Mouse (Mus musculus) CD4-positive, CD25-positive, alpha-beta regulatory T cell, adult 2 months (primary cell): ENCODE measurements around the gene Vav3.
A peak's percentile ranks its signal among the peaks of the same experiment; 100 is the strongest.

ENCODE experiments used
- DNase-seq: peaks from one replicate; pipeline ENCODE4 v3.0.0-alpha.2; 2012; ENCODE audit warnings: low read depth, low spot score

The Vav3 gene

GRCm38 (mm10) chr3:109499861-109500456 is 159.5 kb downstream of the Vav3 start:
- no peak for DNase-seq

DNA sequence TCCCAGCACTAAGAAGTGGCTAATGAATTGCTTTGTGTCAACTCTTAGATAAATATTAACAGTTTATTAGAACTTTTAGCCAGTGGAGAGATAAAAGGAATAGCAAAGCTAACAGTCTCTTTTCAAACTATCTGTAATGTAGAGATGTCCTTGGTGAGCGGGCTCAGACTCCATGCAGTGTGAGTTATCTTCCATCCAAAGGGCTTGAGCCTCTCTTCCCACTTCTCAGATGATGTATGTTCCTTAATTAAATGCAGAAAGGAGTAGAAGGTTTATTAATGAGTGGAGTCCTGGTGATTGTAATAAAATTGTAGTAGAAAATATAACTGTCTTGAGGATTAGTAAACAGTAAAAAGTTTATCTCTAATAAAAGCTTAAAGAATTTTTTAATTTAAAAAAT is 169.3 kb downstream of the Vav3 start:
- no peak for DNase-seq

DNA sequence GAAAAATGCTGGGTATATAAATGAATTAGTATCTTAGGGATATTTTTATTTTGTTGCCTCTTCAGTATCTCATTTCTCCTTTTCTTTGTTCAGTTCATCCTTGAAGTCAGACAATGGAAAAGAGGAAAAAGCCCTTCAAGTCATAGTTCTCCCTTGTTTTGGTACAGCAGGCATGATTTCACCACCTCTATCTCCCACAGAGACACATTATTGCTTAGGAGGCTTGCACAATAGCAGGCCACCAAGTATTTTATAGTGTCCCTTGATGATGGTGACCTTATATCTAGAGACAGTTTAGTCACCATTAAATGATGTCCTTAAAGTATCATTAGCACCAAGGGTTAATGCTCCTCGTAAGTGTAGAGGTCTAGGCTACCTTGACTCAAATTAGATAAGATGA is 171.4 kb downstream of the Vav3 start:
- DNase-seq = no peak

GRCm38 (mm10) chr3:109515479-109515878 is 175.0 kb downstream of the Vav3 start:
- DNase-seq = no peak

- DNase-seq = no peak
Observed at GRCm38 (mm10) chr3:109516372-109516771, 175.9 kb downstream of the Vav3 start.

DNA sequence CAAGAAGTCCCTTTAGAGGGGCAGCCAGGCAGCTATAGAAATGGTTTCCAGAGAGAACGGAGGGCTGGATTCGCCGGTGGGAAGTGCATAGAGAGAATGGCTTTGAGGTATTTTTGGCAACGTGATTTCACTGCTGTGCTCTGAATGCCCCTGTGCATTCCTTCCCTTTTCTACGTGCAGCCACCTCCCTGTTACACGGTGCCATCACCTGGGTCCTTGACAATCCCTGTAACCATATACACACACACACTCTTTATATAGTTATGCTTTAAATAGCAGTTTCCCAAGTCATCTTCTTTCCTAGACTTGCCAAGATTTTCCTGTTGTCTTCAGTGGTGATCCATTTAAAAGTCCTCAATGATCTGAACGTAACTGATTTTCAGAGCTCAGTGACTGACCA is 181.7 kb downstream of the Vav3 start:
- no peak for DNase-seq

DNA sequence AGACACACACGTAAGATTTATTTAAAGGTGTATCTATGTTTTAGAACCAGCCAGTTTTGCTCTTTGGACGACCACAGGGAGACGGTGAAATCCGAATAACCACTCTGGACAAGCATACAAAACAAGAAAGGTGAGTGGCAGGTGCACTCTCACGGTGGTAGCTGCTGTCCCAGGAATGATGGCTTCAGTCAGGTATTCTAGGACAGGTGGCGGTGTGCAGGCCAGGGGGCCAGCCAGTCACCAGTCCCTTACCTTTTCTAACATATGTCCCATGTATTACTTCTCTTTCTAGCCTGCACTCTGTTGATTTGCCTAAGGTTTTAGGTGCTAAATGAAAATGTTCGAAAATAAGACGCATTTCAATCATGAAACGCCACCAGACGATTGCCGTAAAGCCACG is 185.4 kb downstream of the Vav3 start:
- no peak for DNase-seq

- DNase-seq = peak; percentile 80
Observed at GRCm38 (mm10) chr3:109526246-109526645, 185.8 kb downstream of the Vav3 start.

DNA sequence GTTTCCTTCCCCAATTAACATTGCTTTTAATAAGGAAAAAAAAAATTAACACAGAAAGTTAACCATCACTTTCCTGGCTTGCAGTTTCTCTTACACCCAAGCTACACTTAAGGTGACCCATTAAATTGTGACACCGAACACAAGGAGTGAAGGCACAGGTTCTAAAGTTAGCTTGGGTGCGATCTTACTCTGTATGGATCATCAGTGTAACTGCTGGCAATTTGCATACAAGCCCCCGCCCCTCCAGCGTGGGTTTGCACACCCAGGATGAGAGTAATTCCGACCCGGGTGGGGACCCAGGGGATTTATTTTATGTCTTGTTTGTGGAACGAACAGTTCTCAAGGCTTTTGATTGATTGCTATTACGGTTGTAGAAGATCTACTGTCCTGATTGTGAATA is 186.2 kb downstream of the Vav3 start:
- no peak for DNase-seq

GRCm38 (mm10) chr3:109528688-109529087 is 188.2 kb downstream of the Vav3 start:
- DNase-seq = no peak

DNA sequence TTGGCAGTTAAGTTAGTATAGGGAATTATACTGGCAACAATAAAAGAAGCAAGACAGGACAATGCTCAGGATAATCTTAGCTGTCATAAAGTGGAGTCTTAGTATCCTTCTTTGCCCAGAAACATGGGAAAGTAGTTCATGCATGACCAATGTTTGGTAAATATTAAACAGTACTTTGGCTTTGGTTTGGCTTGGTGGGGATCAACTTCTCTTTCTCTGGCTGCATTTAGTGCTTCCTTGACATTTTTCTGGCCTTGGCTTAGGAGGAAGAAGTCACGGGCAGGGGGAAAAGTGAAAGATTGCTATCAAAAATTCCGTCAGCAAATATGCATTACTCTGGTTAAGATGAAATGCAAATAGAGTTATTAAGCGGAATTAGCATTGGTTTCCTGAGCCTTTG is 197.2 kb downstream of the Vav3 start:
- DNase-seq = no peak

GRCm38 (mm10) chr3:109540009-109540408 is 199.6 kb downstream of the Vav3 start:
- DNase-seq = no peak

- no peak for DNase-seq
Observed at GRCm38 (mm10) chr3:109544476-109545221, 204.2 kb downstream of the Vav3 start.

- no peak for DNase-seq
Observed at GRCm38 (mm10) chr3:109557329-109557728, 216.9 kb downstream of the Vav3 start.

DNA sequence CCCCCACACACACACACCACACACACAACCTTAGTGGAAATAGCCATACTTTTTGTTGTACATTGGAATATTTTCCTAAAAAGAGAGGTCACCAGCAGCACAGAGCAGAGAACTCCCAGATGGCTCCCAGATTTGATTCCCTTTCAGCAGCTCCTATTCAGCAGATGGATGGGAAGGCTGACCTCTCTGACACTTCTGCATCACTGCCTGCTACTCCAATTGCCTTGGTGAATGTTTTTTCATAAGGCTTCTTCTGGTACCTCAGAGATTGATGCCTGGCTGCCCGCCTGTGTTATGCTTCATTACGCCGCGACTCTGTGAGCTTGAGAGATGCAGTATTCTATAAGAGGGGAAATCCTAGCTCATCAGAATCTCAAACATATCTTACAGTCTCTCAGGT is 220.8 kb downstream of the Vav3 start:
- DNase-seq = no peak

DNA sequence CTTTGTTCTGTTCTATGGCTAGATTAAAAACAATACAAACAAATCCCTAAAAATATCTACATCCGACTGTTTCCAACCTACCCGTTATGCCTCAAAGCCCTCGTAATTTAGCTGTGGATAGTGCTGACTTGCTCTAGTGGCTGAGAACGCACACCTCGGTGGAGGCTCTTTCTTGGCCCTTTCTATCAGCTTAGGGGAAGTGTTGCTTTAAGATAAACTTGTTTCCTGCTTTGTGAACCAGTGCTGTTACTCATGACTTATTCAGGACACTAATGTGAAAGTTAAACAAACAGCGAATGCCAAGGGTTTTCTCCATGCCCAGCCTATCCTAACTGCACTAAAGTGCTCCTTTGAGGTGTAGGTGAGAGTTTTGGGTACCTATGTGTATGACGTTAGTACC is 221.3 kb downstream of the Vav3 start:
- DNase-seq = no peak

- no peak for DNase-seq
Observed at GRCm38 (mm10) chr3:109562268-109562667, 221.8 kb downstream of the Vav3 start.

GRCm38 (mm10) chr3:109564443-109564842 is 224.0 kb downstream of the Vav3 start:
- DNase-seq = no peak

GRCm38 (mm10) chr3:109568542-109569265 is 228.3 kb downstream of the Vav3 start:
- no peak for DNase-seq

DNA sequence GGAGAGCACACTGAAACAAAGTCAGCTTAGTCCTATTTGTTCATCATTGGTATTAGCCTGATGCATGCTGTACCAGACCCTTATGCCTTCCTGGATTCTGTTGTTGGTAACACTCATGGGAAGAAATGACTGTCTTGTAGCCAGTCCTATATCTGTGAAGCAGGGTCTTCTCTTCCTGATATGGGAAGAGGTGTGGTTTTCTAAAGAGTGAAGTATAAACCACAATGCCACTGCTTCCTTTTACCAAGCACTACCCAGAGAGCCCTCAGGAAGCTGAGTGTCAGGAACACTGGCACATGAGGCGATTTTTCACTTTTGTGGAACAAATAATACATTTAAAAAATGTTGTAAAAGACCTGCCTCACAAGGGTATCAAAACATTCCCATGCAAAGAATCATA is 231.0 kb downstream of the Vav3 start:
- no peak for DNase-seq

- no peak for DNase-seq
Observed at GRCm38 (mm10) chr3:109572871-109573270, 232.4 kb downstream of the Vav3 start.

- no peak for DNase-seq
Observed at GRCm38 (mm10) chr3:109573549-109574146, 233.2 kb downstream of the Vav3 start.
